Mouse (Mus musculus): Measurements from ENCODE around the gene Sparc. TPM values are rescaled to one million over a fixed set of nuclear protein-coding genes. Genes with fewer than 3 reads are reported as not detected.

Sparc gene
- polyA plus RNA-seq, 1 experiment from 2014 or later: 348 TPM

DNA sequence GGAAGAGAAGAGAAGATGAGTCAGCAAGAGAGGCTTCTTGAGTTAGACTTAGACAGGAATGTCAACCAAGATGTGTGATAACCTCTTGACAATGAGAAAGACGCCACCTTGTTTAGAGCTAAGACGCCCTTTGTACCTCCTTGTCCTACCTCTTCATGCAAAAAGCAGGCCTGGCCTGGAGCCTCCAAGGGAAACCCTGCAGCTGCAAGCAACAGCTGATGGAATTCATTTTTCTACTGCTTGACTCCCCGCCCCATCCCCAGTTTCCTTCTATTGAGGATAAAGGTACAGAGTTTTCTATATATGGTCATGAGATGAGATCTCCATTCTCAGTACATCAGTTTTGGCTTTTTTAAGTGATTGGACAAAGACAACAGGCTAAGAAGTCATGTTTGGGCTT, 13.0 kb downstream of the Sparc start:
- Histone ChIP-seq H3K27ac (ENCODE audit: low read depth, low read length) (no peak overlapping the region), H3K4me3 (ENCODE audit: low read depth, low read length) (no peak overlapping the region), H3K9me3 (ENCODE audit: control insufficient read depth, low read length) (no peaks in the 10 kb centered on the region), H3K4me1 (replicated peaks; ENCODE audit: control insufficient read depth, insufficient read depth, low read length) (no peaks in the 10 kb centered on the region), H3K9ac (ENCODE audit: low read length) (no peak overlapping the region), H3K4me2 (ENCODE audit: low read depth, low read length, severe bottlenecking) (no peak overlapping the region), H3K36me3 (ENCODE audit: control insufficient read depth, insufficient read depth, low read length) (peaks cover 8% of the 10 kb centered on the region; the same call in 1 of the 2 replicates), H3K27me3 (ENCODE audit: control insufficient read depth, insufficient read depth, low read length) (no peaks in the 10 kb centered on the region)
- WGBS: 89% methylated on average over 3 of the region's 3 CpGs
- DNase-seq (ENCODE audit: low spot score) (no peak), ATAC-seq (replicated peaks; ENCODE audit: low FRiP score) (no peak)

DNA sequence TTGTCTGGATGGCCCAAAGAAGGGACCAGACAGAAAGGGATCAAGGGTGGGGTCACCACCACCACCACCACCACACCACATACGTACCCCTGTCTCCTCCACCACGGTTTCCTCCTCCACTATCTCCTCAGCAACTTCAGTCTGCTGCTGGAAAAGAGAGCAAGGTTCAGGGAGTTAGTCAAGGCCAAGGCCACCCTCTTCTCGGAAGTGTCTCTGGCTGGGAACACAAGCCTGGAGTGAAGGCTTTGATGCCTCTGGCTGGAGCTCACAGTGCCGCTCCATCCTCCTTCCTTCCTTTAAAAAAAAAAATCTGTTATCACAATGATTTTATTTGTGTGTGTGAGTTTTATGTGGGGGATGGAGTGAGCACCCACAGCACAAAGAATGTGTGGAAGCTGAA, 15.8 kb downstream of the Sparc start:
- H3K4me3 ChIP-seq (ENCODE audit: low read depth, low read length): no peak overlapping the region

GRCm38 (mm10) chr11:55405601-55406469, 17.1 kb downstream of the Sparc start:
- no peak overlapping the region for H3K9ac ChIP-seq (ENCODE audit: low read length)
- no peak overlapping the region for H3K27ac ChIP-seq (ENCODE audit: low read depth, low read length)
- peaks cover 8% of the 10 kb centered on the region; the same call in 1 of the 2 replicates for H3K36me3 ChIP-seq (ENCODE audit: control insufficient read depth, insufficient read depth, low read length)
- H3K4me1 ChIP-seq (replicated peaks; ENCODE audit: control insufficient read depth, insufficient read depth, low read length): no peaks in the 10 kb centered on the region
- H3K4me3 ChIP-seq (ENCODE audit: low read depth, low read length): no peak overlapping the region
- ATAC-seq (replicated peaks; ENCODE audit: low FRiP score) (no peak), DNase-seq (ENCODE audit: low spot score) (no peak)
- no peaks in the 10 kb centered on the region for H3K9me3 ChIP-seq (ENCODE audit: control insufficient read depth, low read length)
- H3K27me3 ChIP-seq (ENCODE audit: control insufficient read depth, insufficient read depth, low read length): no peaks in the 10 kb centered on the region
- 81% methylated on average over 8 of the region's 8 CpGs for WGBS
- no peak overlapping the region for H3K4me2 ChIP-seq (ENCODE audit: low read depth, low read length, severe bottlenecking)

More for the DNA sequence above, 15.8 kb downstream of the Sparc start:
- Histone ChIP-seq H3K4me1 (replicated peaks; ENCODE audit: control insufficient read depth, insufficient read depth, low read length) (no peaks in the 10 kb centered on the region), H3K9me3 (ENCODE audit: control insufficient read depth, low read length) (no peaks in the 10 kb centered on the region), H3K27ac (ENCODE audit: low read depth, low read length) (no peak overlapping the region), H3K27me3 (ENCODE audit: control insufficient read depth, insufficient read depth, low read length) (no peaks in the 10 kb centered on the region), H3K36me3 (ENCODE audit: control insufficient read depth, insufficient read depth, low read length) (peaks cover 8% of the 10 kb centered on the region; the same call in 1 of the 2 replicates), H3K4me2 (ENCODE audit: low read depth, low read length, severe bottlenecking) (no peak overlapping the region), H3K9ac (ENCODE audit: low read length) (no peak overlapping the region)
- WGBS: 82% methylated on average over 4 of the region's 4 CpGs
- no peak for ATAC-seq (replicated peaks; ENCODE audit: low FRiP score)
- DNase-seq (ENCODE audit: low spot score): no peak

- Histone ChIP-seq H3K9ac (ENCODE audit: low read length) (no peak overlapping the region), H3K4me3 (ENCODE audit: low read depth, low read length) (no peak overlapping the region), H3K9me3 (ENCODE audit: control insufficient read depth, low read length) (no peaks in the 10 kb centered on the region), H3K4me2 (ENCODE audit: low read depth, low read length, severe bottlenecking) (no peak overlapping the region), H3K27ac (ENCODE audit: low read depth, low read length) (no peak overlapping the region), H3K27me3 (ENCODE audit: control insufficient read depth, insufficient read depth, low read length) (no peaks in the 10 kb centered on the region), H3K4me1 (replicated peaks; ENCODE audit: control insufficient read depth, insufficient read depth, low read length) (no peaks in the 10 kb centered on the region), H3K36me3 (ENCODE audit: control insufficient read depth, insufficient read depth, low read length) (peaks cover 8% of the 10 kb centered on the region; the same call in 1 of the 2 replicates)
- no peak for ATAC-seq (replicated peaks; ENCODE audit: low FRiP score)
- WGBS: 91% methylated on average over 9 of the region's 9 CpGs
- no peak for DNase-seq (ENCODE audit: low spot score)
These were observed 18.1 kb downstream of the Sparc start for GRCm38 (mm10) chr11:55404659-55405457.

DNA sequence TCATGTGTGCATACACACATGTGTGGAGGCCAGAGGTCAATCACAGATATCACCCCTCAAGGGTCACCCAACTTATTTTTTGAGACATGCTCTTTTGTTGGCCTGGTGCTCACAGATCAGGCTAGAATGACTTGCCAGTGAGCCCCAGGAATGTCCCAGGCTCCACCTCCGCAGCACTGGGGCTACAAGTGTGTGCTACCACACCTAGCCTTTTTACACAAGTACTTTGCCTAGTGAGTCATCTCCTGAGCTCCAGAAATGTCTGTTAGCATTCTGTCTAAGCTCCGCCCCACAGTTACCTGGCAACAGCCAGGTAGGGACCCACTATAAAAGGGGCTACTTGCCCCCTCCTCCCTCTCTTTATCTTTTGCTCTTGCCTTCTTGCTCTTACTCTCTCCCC, 22.1 kb downstream of the Sparc start:
- DNase-seq (ENCODE audit: low spot score): no peak
- WGBS: 92% methylated on average over 2 of the region's 2 CpGs
- Histone ChIP-seq H3K4me3 (ENCODE audit: low read depth, low read length) (no peak overlapping the region), H3K27ac (ENCODE audit: low read depth, low read length) (no peak overlapping the region), H3K36me3 (ENCODE audit: control insufficient read depth, insufficient read depth, low read length) (no peaks in the 10 kb centered on the region; the same call in 1 of the 2 replicates), H3K4me1 (replicated peaks; ENCODE audit: control insufficient read depth, insufficient read depth, low read length) (no peaks in the 10 kb centered on the region), H3K4me2 (ENCODE audit: low read depth, low read length, severe bottlenecking) (no peak overlapping the region), H3K9ac (ENCODE audit: low read length) (no peak overlapping the region), H3K9me3 (ENCODE audit: control insufficient read depth, low read length) (no peaks in the 10 kb centered on the region), H3K27me3 (ENCODE audit: control insufficient read depth, insufficient read depth, low read length) (no peaks in the 10 kb centered on the region)
- no peak for ATAC-seq (replicated peaks; ENCODE audit: low FRiP score)

DNA sequence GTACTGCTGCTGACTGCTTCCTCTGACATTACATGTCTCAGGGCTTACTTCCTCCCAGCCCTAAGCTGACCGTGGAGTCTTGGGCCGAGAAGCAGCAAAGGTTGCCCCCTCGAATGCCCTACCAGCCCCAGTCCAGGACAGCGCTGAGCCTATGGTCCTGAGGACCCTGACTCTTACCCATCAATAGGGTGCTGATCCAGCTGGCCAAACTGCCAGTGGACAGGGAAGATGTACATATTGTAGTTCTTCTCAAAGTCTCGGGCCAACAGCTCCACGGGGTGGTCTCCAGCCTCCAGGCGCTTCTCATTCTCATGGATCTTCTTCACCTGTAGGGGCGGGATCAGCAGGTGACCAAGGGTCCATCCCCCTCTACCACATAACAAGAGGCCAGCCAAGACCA, 24.6 kb downstream of the Sparc start:
- Histone ChIP-seq H3K4me1 (replicated peaks; ENCODE audit: control insufficient read depth, insufficient read depth, low read length) (no peaks in the 10 kb centered on the region), H3K27me3 (ENCODE audit: control insufficient read depth, insufficient read depth, low read length) (no peaks in the 10 kb centered on the region), H3K27ac (ENCODE audit: low read depth, low read length) (no peak overlapping the region), H3K36me3 (ENCODE audit: control insufficient read depth, insufficient read depth, low read length) (no peaks in the 10 kb centered on the region; the same call in 1 of the 2 replicates), H3K9me3 (ENCODE audit: control insufficient read depth, low read length) (no peaks in the 10 kb centered on the region), H3K4me2 (ENCODE audit: low read depth, low read length, severe bottlenecking) (no peak overlapping the region), H3K9ac (ENCODE audit: low read length) (no peak overlapping the region), H3K4me3 (ENCODE audit: low read depth, low read length) (no peak overlapping the region)
- DNase-seq (ENCODE audit: low spot score) (no peak), ATAC-seq (replicated peaks; ENCODE audit: low FRiP score) (no peak)
- whole genome bisulfite sequencing: 91% methylated on average over 8 of the region's 8 CpGs

DNA sequence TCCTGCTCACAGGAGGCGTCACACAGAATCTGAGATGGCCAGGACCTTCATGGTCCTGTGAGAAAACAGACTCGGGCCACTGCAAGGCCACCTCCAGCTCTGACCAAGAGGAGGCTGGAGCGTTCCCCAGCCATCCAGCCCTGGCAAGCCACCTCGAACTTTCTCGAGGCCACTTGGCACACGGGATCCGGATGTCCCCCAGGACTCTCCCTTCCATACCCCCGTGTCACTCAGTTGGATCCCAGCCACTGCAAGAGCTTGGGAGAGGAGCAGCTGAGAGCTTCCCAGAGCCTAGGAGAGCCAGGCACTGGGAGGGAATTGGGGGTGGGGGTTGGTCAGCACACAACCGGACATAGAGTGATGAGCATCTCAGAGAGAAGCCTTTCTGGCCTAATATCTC, 25.5 kb downstream of the Sparc start:
- H3K27me3 ChIP-seq (ENCODE audit: control insufficient read depth, insufficient read depth, low read length): no peaks in the 10 kb centered on the region
- DNase-seq (ENCODE audit: low spot score): no peak
- H3K9ac ChIP-seq (ENCODE audit: low read length): no peak overlapping the region
- H3K27ac ChIP-seq (ENCODE audit: low read depth, low read length): no peak overlapping the region
- H3K4me2 ChIP-seq (ENCODE audit: low read depth, low read length, severe bottlenecking): no peak overlapping the region
- no peak for ATAC-seq (replicated peaks; ENCODE audit: low FRiP score)
- H3K9me3 ChIP-seq (ENCODE audit: control insufficient read depth, low read length): no peaks in the 10 kb centered on the region
- no peaks in the 10 kb centered on the region; the same call in 1 of the 2 replicates for H3K36me3 ChIP-seq (ENCODE audit: control insufficient read depth, insufficient read depth, low read length)
- WGBS: 91% methylated on average over 9 of the region's 9 CpGs
- H3K4me1 ChIP-seq (replicated peaks; ENCODE audit: control insufficient read depth, insufficient read depth, low read length): no peaks in the 10 kb centered on the region
- no peak overlapping the region for H3K4me3 ChIP-seq (ENCODE audit: low read depth, low read length)

DNA sequence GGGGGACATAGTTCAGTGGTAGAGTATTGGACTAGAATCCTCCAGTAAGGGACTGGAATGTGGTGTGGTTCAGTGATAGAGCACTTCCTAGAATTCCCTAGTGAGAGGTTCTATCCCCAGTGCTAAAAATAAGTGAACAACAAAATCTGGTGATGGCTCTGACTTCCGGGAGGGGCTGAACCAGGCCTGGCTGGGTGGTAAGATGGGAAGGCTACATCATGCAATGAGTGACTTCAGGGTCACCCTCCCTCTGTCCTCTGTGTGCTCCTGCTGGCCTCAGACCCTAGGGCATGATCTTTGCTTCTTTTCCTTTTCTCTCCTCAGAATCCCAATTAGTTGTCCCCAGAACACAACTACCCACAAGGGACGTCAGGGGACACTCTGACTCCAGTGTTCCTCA, 25.9 kb downstream of the Sparc start:
- H3K4me2 ChIP-seq (ENCODE audit: low read depth, low read length, severe bottlenecking): no peak overlapping the region
- H3K4me1 ChIP-seq (replicated peaks; ENCODE audit: control insufficient read depth, insufficient read depth, low read length): no peaks in the 10 kb centered on the region
- H3K27ac ChIP-seq (ENCODE audit: low read depth, low read length): no peak overlapping the region
- no peak overlapping the region for H3K4me3 ChIP-seq (ENCODE audit: low read depth, low read length)
- no peak for DNase-seq (ENCODE audit: low spot score)
- H3K36me3 ChIP-seq (ENCODE audit: control insufficient read depth, insufficient read depth, low read length): no peaks in the 10 kb centered on the region; the same call in 1 of the 2 replicates
- no peaks in the 10 kb centered on the region for H3K9me3 ChIP-seq (ENCODE audit: control insufficient read depth, low read length)
- ATAC-seq (replicated peaks; ENCODE audit: low FRiP score): no peak
- 73% methylated on average over 2 of the region's 2 CpGs for WGBS
- H3K9ac ChIP-seq (ENCODE audit: low read length): no peak overlapping the region
- no peaks in the 10 kb centered on the region for H3K27me3 ChIP-seq (ENCODE audit: control insufficient read depth, insufficient read depth, low read length)
